Mouse (Mus musculus) intestine, postnatal 0 days (tissue): Measurements from ENCODE around the gene Stox2. TPM values are rescaled to one million over a fixed set of nuclear protein-coding genes. Genes with fewer than 3 reads are reported as not detected.
A peak's percentile ranks its signal among the peaks of the same experiment; 100 is the strongest.

Experiments used
- ATAC-seq: fragments of 200-750 bp; cut with Nextera tagmentation; 2 replicates; pipeline ENCODE4 v1.8.0; 2017; ENCODE audit warnings: mild to moderate bottlenecking, moderate TSS enrichment, moderate library complexity
- H3K27ac ChIP-seq: fragments of 300-500 bp; sonication (generic); 2 replicates; pipeline ENCODE4 v1.5.1; 2014; ENCODE audit warnings: mild to moderate bottlenecking, low read depth, low read length, moderate library complexity
- H3K27me3 ChIP-seq: fragments of 300-500 bp; sonication (generic); replicated peaks from 2 replicates; pipeline ENCODE4 v1.6.1; 2014; ENCODE audit warnings: low read length, mixed read lengths; ENCODE audit not compliant: control insufficient read depth, insufficient read depth
- H3K36me3 ChIP-seq: fragments of 300-500 bp; sonication (generic); 2 replicates; pipeline ENCODE4 v1.6.1; 2014; ENCODE audit warnings: mild to moderate bottlenecking, moderate library complexity; ENCODE audit not compliant: control insufficient read depth, insufficient read depth
- H3K4me1 ChIP-seq: fragments of 300-500 bp; sonication (generic); replicated peaks from 2 replicates; pipeline ENCODE4 v1.6.1; 2014; ENCODE audit warnings: antibody characterized with exemption, low read length, mixed read lengths; ENCODE audit not compliant: control insufficient read depth, insufficient read depth
- H3K4me2 ChIP-seq: fragments of 300-500 bp; sonication (generic); replicated peaks from 2 replicates; pipeline ENCODE4 v1.6.1; 2014; ENCODE audit warnings: low read depth, mild to moderate bottlenecking, moderate library complexity
- H3K4me3 ChIP-seq: fragments of 300-500 bp; sonication (generic); 2 replicates; pipeline ENCODE4 v1.5.1; 2014; ENCODE audit warnings: low read depth, low read length
- H3K9ac ChIP-seq: fragments of 300-500 bp; sonication (generic); 2 replicates; pipeline ENCODE4 v1.6.1; 2014; ENCODE audit warnings: mild to moderate bottlenecking, low read depth, low read length
- H3K9me3 ChIP-seq: fragments of 300-500 bp; sonication (generic); 2 replicates; pipeline ENCODE4 v1.6.1; 2016; ENCODE audit warnings: mixed run types; ENCODE audit not compliant: control insufficient read depth
- CTCF ChIP-seq: sonication (generic); IDR thresholded peaks from 2 replicates; pipeline ENCODE4 v1.5.1; 2016; ENCODE audit warnings: low read depth, mild to moderate bottlenecking, control low read depth, antibody characterized with exemption, moderate library complexity
- WGBS: fragments of 180-500 bp; shearing (Covaris S2); extraction: QIAGEN DNeasy Blood & Tissue Kit; methylation state at CpG from one replicate; pipeline ENCODE4 v1.1.7; 2014; 5-methylcytosine and 5-hydroxymethylcytosine counted together
- polyA plus RNA-seq: library from polyadenylated mRNA; unstranded; fragments of >200 nt; fragmentation: Nextera tagmentation; extraction: Ambion mirVana; gene quantifications from 2 replicates; pipeline ENCODE4 v1.2.1, GENCODE M21; 2015

Gene Stox2
- polyA plus RNA-seq, 1 experiment from 2014 or later = 3.2 TPM

DNA sequence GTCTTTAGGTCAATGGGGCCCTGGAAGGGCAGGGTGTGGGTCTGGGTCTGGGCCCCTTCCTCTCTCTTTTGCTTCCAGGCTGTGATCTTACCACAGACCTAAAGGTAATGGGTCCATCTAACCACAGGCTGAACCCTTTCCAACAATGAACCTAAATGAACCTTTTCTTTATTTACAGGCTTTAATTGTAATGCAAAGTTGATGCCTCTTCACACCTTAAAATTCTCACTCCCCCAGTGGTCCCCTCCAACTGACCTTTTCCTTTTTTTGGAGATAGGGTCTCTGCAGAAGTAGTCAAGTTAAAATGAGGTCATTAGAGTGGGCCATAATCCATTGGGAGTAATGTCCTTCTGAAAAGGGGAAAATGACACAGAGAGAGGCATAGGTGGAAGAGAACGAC, 249.8 kb downstream of the Stox2 start:
- H3K9ac ChIP-seq = no peak overlapping the region
- TF ChIP-seq CTCF = no peak
- WGBS = 93% methylated on average over 1 of the region's 1 CpGs
- no peaks in the 10 kb centered on the region for H3K9me3 ChIP-seq
- no peak overlapping the region for H3K27ac ChIP-seq
- H3K27me3 ChIP-seq = no peaks in the 10 kb centered on the region
- no peak overlapping the region for H3K4me2 ChIP-seq
- no peak for ATAC-seq
- peaks cover 23% of the 10 kb centered on the region for H3K36me3 ChIP-seq
- H3K4me3 ChIP-seq = no peak overlapping the region
- no peaks in the 10 kb centered on the region for H3K4me1 ChIP-seq

DNA sequence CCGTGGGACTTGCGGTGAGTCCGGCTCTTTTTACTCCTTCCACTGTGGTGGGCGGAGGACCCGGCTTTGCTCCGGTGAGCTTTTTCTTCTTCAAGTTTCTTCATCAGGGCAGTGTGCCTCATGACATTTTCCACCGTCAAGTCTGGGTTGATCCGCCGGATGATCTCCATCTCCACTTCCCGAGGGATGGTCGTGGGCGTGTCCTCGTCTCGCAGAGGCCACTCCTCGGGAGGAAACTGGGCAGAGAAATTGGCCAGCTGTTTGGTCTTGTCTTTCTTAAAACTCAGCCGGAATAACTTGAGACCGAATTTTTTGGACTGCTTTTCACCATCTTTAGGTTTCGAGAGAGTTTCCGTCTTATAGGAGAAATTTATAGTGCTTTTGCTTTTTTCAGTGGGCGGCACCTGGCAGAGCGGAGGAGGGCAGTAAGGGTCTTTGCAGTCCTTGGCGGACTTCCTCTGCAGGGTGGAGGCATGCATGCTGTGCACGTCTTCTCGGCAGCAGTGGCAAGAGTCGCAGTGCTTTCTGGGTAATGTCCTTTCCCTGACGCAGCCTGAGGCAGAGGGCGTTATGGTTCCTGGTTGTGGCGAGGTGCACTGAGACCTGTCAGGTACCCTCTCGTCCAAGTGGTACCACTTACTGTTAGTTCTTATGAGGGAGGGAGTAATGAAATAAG, 252.7 kb downstream of the Stox2 start:
- no peak for ATAC-seq
- Histone ChIP-seq H3K4me3 (no peak overlapping the region), H3K4me2 (no peak overlapping the region), H3K27me3 (no peaks in the 10 kb centered on the region), H3K9me3 (no peaks in the 10 kb centered on the region), H3K4me1 (no peaks in the 10 kb centered on the region), H3K9ac (no peak overlapping the region), H3K27ac (no peak overlapping the region), H3K36me3 (peaks cover 23% of the 10 kb centered on the region)
- WGBS = 95% methylated on average over 29 of the region's 29 CpGs
- no peak for TF ChIP-seq CTCF

DNA sequence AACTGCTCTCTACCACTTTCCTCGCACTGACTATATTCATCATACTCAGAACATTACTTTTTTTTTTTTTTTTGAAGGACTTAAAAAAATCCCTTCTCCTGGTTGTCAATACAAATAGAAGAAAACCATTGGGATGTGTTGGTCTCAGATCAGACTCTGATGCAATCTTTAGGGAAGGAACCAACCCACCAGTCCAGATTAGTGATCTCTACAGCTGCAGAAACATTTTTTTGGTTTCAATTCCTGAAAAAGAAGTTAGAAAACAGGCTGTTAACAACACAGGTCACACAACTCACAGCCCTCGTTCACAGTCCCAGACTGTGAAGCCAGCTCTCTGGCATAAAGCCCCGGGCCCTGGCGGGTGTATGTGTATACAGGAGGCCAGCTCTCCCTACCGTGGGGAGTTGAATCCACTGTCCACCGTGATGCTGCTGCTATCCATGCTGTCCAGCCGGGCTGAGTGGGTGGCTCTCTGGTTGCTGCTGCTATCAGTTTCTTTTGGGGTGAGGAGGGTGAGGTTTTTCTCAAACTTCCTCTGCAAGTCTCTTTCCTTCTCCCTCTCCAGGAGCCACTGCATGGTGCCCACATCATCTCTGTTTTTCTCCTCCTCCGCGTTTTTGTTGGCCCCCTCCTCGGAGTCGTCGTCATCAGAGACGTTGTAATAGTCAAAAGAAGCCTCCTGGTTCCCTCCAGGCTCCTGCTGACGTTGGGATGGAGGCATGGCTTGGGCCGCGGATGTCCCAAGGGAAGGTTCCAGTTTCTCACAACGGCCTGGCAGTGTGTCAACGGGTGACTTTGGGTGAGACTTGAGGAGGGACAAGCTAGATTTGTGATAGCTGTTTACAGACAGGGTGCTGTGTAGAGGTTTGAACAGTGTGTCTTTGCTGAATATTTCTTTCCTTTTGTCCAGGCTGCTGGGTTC, 254.5 kb downstream of the Stox2 start:
- Histone ChIP-seq H3K27ac (peak overlapping the region; percentile 35; the same call in 1 of the 2 replicates), H3K4me2 (no peak overlapping the region), H3K4me1 (no peaks in the 10 kb centered on the region), H3K9ac (no peak overlapping the region), H3K27me3 (no peaks in the 10 kb centered on the region), H3K4me3 (no peak overlapping the region), H3K36me3 (peaks cover 23% of the 10 kb centered on the region), H3K9me3 (no peaks in the 10 kb centered on the region)
- 95% methylated on average over 18 of the region's 18 CpGs for WGBS
- TF ChIP-seq CTCF = no peak
- no peak for ATAC-seq

DNA sequence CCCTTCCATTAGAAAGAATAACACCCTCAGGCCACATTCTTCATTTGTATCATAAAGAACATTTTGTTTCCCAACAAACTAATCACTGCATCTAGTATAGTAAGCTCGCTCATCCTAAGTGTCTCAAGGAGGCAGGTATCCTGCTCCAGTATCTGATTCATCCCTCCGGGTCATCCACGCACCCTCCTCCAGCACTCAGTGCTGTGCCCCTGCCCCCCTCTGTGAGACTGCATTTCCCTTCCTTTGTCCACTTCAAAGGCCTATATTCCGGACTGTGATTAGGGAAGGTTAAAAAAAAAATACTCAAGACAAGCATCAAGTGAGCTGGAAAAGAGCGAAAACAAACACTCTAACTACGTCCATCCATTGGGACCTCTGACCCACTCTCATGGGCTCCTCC, 260.8 kb downstream of the Stox2 start:
- Histone ChIP-seq H3K9ac (no peak overlapping the region), H3K36me3 (no peaks in the 10 kb centered on the region), H3K4me2 (no peak overlapping the region), H3K27ac (no peak overlapping the region), H3K4me3 (no peak overlapping the region), H3K4me1 (no peaks in the 10 kb centered on the region), H3K27me3 (no peaks in the 10 kb centered on the region), H3K9me3 (no peaks in the 10 kb centered on the region)
- no peak for TF ChIP-seq CTCF
- WGBS = 79% methylated on average over 6 of the region's 6 CpGs
- no peak for ATAC-seq

DNA sequence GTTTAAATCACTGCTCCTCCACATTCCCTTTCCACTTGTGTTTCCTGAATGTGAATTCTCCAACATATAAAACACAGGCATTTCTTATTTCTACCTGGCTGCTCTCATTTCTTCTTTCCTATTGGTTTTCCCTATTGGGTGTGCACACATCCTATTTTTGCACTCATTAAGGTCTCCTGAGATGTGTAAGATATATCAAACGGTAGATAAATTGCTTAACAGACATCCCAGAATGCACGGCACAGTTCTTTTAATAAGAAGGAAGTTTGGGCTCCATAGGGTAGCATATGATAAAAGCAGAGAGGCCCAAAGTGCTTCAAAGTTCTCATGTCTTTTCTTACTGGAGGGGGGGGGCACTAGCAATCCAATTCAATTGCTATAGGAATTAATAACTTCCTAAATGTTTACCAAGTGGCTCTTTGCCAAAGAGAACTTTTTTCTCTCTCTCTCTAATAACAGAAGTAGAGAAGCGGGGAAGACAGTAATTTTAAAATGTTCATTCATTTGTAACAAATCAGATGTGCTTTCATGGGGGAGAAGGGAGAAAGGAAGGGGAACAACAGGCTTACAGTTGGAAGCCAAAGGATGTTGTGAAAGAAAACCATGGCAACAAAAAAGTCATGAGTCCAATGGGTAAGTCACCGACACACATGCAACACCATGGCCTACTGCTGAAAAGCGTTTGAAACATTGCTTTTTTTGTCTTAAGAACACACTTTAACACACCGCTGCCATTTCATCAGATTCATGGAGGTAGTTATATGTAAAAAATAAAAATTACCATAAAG, 263.2 kb downstream of the Stox2 start:
- H3K27me3 ChIP-seq = no peaks in the 10 kb centered on the region
- no peak overlapping the region for H3K27ac ChIP-seq
- H3K9ac ChIP-seq = no peak overlapping the region
- ATAC-seq = no peak
- H3K9me3 ChIP-seq = no peaks in the 10 kb centered on the region
- no peaks in the 10 kb centered on the region for H3K36me3 ChIP-seq
- H3K4me2 ChIP-seq = no peak overlapping the region
- no peaks in the 10 kb centered on the region for H3K4me1 ChIP-seq
- no peak for TF ChIP-seq CTCF
- H3K4me3 ChIP-seq = no peak overlapping the region
- WGBS = 82% methylated on average over 6 of the region's 6 CpGs

DNA sequence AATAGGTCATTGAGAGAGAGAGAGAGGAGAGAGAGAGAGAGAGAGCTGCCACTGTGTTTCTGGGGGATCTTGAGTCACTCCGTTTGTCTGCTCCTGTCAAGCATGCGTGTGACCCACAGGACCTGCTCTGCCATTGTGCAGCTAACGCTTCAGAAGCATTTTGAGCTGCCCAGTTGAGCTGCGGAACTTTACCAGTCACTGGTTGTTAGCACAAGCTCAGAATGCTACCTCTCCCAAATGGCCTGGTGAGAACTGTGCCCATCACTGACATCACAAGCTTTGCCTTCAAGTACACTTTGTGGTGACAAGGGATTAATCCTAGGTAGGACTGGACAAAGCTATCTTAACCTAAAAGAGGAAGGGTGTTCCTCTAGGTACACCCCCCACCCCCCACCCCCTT, 263.9 kb downstream of the Stox2 start:
- Histone ChIP-seq H3K4me3 (no peak overlapping the region), H3K27me3 (no peaks in the 10 kb centered on the region), H3K36me3 (no peaks in the 10 kb centered on the region), H3K4me1 (no peaks in the 10 kb centered on the region), H3K27ac (no peak overlapping the region), H3K9me3 (no peaks in the 10 kb centered on the region), H3K4me2 (no peak overlapping the region), H3K9ac (no peak overlapping the region)
- ATAC-seq = no peak
- 95% methylated on average over 4 of the region's 4 CpGs for WGBS
- TF ChIP-seq CTCF = no peak
